Mouse (Mus musculus): ENCODE measurements around the gene Tcte1.

Gene Tcte1

DNA sequence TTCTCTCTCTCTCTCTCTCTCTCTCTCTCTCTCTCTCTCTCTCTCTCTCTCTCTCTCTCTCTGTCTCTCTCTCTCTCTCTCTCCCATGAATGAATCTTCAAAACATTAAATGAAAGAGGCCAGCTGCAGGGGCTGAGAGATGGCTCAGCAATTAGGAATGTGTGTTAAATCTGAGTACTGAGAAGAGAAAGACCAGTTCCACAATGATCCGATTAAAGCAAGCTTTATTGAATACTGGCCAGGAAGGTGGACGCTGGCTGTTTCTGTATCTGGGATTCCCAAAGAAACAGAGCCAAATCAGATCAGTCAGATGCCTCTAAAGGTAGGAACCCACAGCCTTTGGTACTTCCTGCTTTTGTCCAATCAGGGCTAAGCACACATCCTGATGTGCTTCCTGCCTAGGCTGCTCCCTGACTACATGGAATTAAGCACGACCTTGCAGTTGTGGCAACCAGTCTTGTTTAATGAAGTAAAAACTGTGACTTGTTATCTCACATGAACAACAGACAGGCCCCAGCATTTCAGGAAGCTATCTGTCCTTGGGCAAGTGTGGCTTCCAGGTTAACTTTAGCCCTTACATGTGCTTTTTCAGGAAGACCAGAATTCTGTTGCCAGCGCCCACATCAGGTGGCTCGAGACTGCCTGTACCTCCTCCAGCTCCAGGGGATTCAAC lies 19.8 kb upstream of the Tcte1 start:
- peaks cover 9% of the 10 kb centered on the region for H3K36me3 ChIP-seq (ENCODE audit: insufficient read depth, low read length)
- H3K4me3 ChIP-seq (replicated peaks; ENCODE audit: low read length) = no peak overlapping the region
- TF ChIP-seq NANOG (IDR thresholded peaks at IDR 0.05; ENCODE audit: borderline replicate concordance, low read length) (no peak), CTCF (conservative IDR thresholded peaks at IDR 0.05; ENCODE audit: low read length) (no peak), POU5F1 (IDR thresholded peaks at IDR 0.05; ENCODE audit: borderline replicate concordance, low read length) (no peak)
- H3K9me3 ChIP-seq (ENCODE audit: low read length) = no peaks in the 10 kb centered on the region
- no peaks in the 10 kb centered on the region for H3K27me3 ChIP-seq (ENCODE audit: insufficient read depth, low read length)
- H3K4me1 ChIP-seq (replicated peaks; ENCODE audit: low read depth, low read length) = peaks cover 90% of the 10 kb centered on the region

DNA sequence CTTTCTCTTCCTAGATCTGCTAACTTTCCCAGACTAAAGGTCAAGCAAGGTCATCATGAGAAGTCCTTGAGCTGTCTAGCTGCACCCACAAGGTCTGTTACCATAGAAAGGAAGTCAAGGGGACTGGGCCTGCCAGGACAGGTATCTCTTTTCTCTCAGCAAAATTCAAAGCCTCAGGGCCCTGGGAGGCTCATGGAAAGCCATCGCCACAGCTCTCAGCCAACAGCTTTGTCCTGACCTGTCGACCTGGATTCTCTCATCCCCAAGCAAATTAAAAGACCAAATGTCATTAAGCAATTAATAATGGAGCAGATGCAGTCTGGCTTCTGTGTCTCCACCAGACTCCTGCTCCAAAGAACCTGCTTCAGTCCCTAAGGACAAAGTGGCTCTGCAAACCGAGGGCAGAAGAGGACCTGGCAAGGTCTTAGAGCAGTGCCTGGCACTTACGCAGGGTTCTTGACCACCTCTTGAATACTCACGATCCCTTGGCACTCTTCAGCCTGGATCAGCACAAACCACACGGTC lies 17.2 kb upstream of the Tcte1 start:
- TF ChIP-seq POU5F1 (IDR thresholded peaks at IDR 0.05; ENCODE audit: borderline replicate concordance, low read length) (no peak), CTCF (conservative IDR thresholded peaks at IDR 0.05; ENCODE audit: low read length) (no peak), NANOG (IDR thresholded peaks at IDR 0.05; ENCODE audit: borderline replicate concordance, low read length) (no peak)
- peak overlapping the region; percentile 91; the same call in 1 of the 2 replicates for H3K4me3 ChIP-seq (replicated peaks; ENCODE audit: low read length)
- H3K36me3 ChIP-seq (ENCODE audit: insufficient read depth, low read length) = peaks cover 33% of the 10 kb centered on the region
- H3K27me3 ChIP-seq (ENCODE audit: insufficient read depth, low read length) = no peaks in the 10 kb centered on the region
- no peaks in the 10 kb centered on the region for H3K9me3 ChIP-seq (ENCODE audit: low read length)
- peaks cover 68% of the 10 kb centered on the region for H3K4me1 ChIP-seq (replicated peaks; ENCODE audit: low read depth, low read length)

DNA sequence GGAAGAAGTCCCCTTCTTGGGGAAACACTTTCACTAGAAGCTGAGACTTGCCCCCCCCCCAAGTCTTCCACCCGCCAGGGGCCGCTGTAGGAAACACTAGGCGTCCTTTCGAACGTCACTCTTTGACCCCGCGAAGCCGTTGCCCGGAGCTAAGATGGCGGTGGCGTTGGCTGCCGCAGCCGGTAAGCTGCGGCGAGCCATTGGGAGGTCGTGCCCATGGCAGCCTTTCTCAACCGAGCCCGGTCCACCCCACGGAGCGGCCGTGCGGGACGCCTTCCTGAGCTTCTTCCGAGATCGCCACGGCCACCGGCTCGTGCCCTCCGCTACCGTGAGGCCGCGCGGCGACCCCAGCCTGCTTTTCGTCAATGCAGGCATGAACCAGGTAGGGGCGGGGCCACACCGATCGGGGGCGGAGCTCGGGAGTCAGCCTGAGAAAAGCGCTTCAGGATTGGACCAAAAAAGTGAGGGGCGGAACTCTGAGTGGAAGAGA lies 16.5 kb upstream of the Tcte1 start, which contains the start of gene Aars2:
TSS of gene Aars2 (plus strand) at position 142 of the 490 bp plus-strand sequence.
- peaks cover 40% of the 10 kb centered on the region for H3K36me3 ChIP-seq (ENCODE audit: insufficient read depth, low read length)
- no peaks in the 10 kb centered on the region for H3K9me3 ChIP-seq (ENCODE audit: low read length)
- TF ChIP-seq NANOG (IDR thresholded peaks at IDR 0.05; ENCODE audit: borderline replicate concordance, low read length) (no peak), CTCF (conservative IDR thresholded peaks at IDR 0.05; ENCODE audit: low read length) (peak; percentile 71)
- H3K27me3 ChIP-seq (ENCODE audit: insufficient read depth, low read length) = no peaks in the 10 kb centered on the region
- peak within 1 kb of the TSS; percentile 91 for H3K4me3 ChIP-seq (replicated peaks; ENCODE audit: low read length)
- peaks cover 62% of the 10 kb centered on the region for H3K4me1 ChIP-seq (replicated peaks; ENCODE audit: low read depth, low read length)

DNA sequence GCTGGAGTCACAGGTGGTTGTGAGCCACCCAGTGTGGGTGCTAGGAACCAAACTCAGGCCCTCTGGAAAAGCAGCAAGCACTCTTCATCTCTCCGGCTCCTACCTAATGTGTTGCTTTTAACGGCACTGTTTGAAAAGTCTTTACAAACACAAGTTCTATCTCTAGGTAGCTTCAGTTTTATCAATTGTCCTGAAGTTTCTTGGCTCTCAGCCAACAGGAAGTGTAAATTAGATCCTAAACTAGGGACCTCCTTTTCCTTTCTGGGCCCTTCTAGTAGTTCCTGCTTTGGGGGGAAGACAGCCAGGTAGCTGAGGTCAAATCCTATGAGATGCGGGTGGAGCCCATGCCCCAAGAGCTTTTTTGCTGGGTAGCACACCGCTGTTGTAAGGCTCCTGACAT lies 12.4 kb upstream of the Tcte1 start:
- Histone ChIP-seq H3K27me3 (ENCODE audit: insufficient read depth, low read length) (no peaks in the 10 kb centered on the region), H3K9me3 (ENCODE audit: low read length) (no peaks in the 10 kb centered on the region), H3K36me3 (ENCODE audit: insufficient read depth, low read length) (peaks cover 65% of the 10 kb centered on the region), H3K4me3 (replicated peaks; ENCODE audit: low read length) (no peak overlapping the region), H3K4me1 (replicated peaks; ENCODE audit: low read depth, low read length) (peaks cover 42% of the 10 kb centered on the region)
- no peak for TF ChIP-seq CTCF (conservative IDR thresholded peaks at IDR 0.05; ENCODE audit: low read length)

DNA sequence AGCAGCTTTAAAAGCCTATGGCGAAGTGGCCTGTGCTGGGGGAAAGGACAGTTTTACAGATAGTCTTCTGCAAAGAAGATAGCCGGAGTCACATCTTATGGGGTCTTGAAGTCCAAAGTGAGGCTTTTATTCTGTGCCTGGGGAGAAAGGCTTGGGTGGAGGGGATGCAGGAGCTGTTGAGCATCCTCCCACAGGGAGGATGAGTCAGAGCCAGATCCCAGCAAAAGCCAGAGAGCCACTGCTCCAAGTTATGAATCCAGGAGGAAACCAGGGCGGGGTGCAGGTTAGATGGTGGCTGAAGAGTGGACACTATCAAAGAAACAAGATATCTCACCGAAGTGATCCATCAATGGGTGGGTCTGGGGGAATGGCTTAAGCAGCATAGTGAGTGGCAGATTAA lies 11.5 kb upstream of the Tcte1 start:
- Histone ChIP-seq H3K4me3 (replicated peaks; ENCODE audit: low read length) (no peak overlapping the region), H3K9me3 (ENCODE audit: low read length) (no peaks in the 10 kb centered on the region), H3K4me1 (replicated peaks; ENCODE audit: low read depth, low read length) (peaks cover 45% of the 10 kb centered on the region), H3K27me3 (ENCODE audit: insufficient read depth, low read length) (no peaks in the 10 kb centered on the region), H3K36me3 (ENCODE audit: insufficient read depth, low read length) (peaks cover 73% of the 10 kb centered on the region)
- TF ChIP-seq POU5F1 (IDR thresholded peaks at IDR 0.05; ENCODE audit: borderline replicate concordance, low read length) = no peak
- TF ChIP-seq NANOG (IDR thresholded peaks at IDR 0.05; ENCODE audit: borderline replicate concordance, low read length) = no peak
- no peak for TF ChIP-seq CTCF (conservative IDR thresholded peaks at IDR 0.05; ENCODE audit: low read length)

DNA sequence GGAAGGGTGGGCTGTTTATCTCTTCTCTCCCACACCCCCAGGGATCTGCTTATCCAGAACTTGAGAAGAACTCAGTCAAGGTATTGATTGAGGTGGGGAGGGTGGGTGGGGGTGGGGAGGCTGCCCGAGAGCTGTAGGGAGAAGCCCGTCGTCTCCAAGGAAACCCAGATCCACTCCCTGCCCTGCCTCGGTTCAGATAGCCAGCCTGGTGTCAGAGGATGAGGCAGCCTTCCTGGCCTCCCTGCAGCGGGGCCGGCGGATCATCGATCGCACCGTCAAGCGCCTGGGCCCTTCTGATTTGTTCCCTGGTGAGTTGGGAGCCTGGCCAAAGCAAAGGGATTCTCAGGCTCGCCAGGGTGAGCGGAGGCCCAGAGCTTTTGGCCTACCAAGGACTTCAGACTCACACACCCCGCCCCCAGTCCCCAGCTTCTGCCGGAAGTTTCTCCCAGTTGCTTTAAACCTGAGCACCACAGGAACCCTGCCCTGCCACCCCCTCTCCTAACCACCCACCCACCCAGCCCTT lies 8.0 kb upstream of the Tcte1 start:
- peaks cover 63% of the 10 kb centered on the region for H3K4me1 ChIP-seq (replicated peaks; ENCODE audit: low read depth, low read length)
- H3K4me3 ChIP-seq (replicated peaks; ENCODE audit: low read length) = peak overlapping the region; percentile 54; the same call in 1 of the 2 replicates
- peaks cover 83% of the 10 kb centered on the region for H3K36me3 ChIP-seq (ENCODE audit: insufficient read depth, low read length)
- no peak for TF ChIP-seq NANOG (IDR thresholded peaks at IDR 0.05; ENCODE audit: borderline replicate concordance, low read length)
- no peak for TF ChIP-seq POU5F1 (IDR thresholded peaks at IDR 0.05; ENCODE audit: borderline replicate concordance, low read length)
- no peak for TF ChIP-seq CTCF (conservative IDR thresholded peaks at IDR 0.05; ENCODE audit: low read length)
- H3K27me3 ChIP-seq (ENCODE audit: insufficient read depth, low read length) = no peaks in the 10 kb centered on the region
- H3K9me3 ChIP-seq (ENCODE audit: low read length) = no peaks in the 10 kb centered on the region

DNA sequence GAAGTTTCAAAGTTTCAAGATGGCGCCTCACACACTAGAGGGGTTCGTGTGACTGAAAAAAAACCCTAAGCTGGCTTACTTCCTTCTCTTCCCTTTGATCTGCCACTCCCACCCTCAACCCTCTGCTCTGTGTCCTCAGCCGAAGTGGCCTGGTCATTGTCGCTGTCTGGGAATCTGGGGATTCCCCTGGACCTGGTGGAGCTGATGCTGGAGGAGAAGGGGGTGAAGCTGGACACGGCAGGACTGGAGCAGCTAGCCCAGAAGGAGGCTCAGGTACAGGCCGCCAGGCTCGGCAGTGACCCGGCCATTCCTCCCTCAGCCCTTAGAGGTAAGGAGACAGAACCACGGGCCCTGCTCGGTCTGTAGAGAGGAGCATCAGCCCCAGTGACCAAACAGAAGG lies 7.4 kb upstream of the Tcte1 start:
- peaks cover 67% of the 10 kb centered on the region for H3K4me1 ChIP-seq (replicated peaks; ENCODE audit: low read depth, low read length)
- TF ChIP-seq CTCF (conservative IDR thresholded peaks at IDR 0.05; ENCODE audit: low read length) = no peak
- H3K4me3 ChIP-seq (replicated peaks; ENCODE audit: low read length) = peak overlapping the region; percentile 45
- H3K9me3 ChIP-seq (ENCODE audit: low read length) = no peaks in the 10 kb centered on the region
- H3K36me3 ChIP-seq (ENCODE audit: insufficient read depth, low read length) = peaks cover 83% of the 10 kb centered on the region
- H3K27me3 ChIP-seq (ENCODE audit: insufficient read depth, low read length) = no peaks in the 10 kb centered on the region

DNA sequence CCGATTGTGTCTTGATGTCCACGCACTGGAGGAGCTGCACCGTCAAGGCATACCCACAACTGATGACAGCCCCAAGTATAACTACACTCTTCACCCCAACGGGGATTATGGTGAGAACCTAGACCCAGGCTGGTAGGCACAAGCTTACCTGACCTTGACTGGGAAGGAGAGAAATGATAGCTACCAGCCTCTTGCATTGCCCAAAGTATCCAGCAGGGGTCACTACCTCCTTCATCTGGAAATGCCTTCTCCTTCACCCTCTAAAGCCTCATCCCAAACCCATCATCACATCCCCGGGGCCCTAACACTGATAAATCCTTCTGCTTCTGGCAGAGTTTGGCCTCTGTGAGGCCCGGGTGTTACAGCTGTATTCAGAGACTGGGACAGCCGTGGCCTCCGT lies 6.7 kb upstream of the Tcte1 start:
- peaks cover 83% of the 10 kb centered on the region for H3K36me3 ChIP-seq (ENCODE audit: insufficient read depth, low read length)
- no peaks in the 10 kb centered on the region for H3K27me3 ChIP-seq (ENCODE audit: insufficient read depth, low read length)
- peak overlapping the region; percentile 45; the same call in 1 of the 2 replicates for H3K4me3 ChIP-seq (replicated peaks; ENCODE audit: low read length)
- H3K4me1 ChIP-seq (replicated peaks; ENCODE audit: low read depth, low read length) = peaks cover 67% of the 10 kb centered on the region
- H3K9me3 ChIP-seq (ENCODE audit: low read length) = no peaks in the 10 kb centered on the region
- TF ChIP-seq NANOG (IDR thresholded peaks at IDR 0.05; ENCODE audit: borderline replicate concordance, low read length) = no peak
- TF ChIP-seq CTCF (conservative IDR thresholded peaks at IDR 0.05; ENCODE audit: low read length) = peak; percentile 99
- no peak for TF ChIP-seq POU5F1 (IDR thresholded peaks at IDR 0.05; ENCODE audit: borderline replicate concordance, low read length)

All from E14TG2a.4 (cell line).